ENCODE assay signal across 8 mouse cellular contexts in genomic region chr6:7983646-7983979, GRCm38 (mm10).
DNase-seq lines count a peak whose midpoint lies in the region; ATAC-seq and TF ChIP-seq lines count a peak whose summit lies in the region.

No protein-coding gene starts in this region.

- no peaks in the 10 kb centered on the region for H3K36me3 ChIP-seq in G1E (replicated peaks)
- H3K36me3 ChIP-seq in heart, embryonic 10.5 days: no peaks in the 10 kb centered on the region
- no peaks in the 10 kb centered on the region for H3K36me3 ChIP-seq in kidney, embryonic 14.5 days (ENCODE audit: control insufficient read depth, insufficient read depth, low read length)

- H3K27me3 ChIP-seq in G1E (ENCODE audit: insufficient read depth, low read length): peaks cover 22% of the 10 kb centered on the region
- H3K27me3 ChIP-seq in heart, embryonic 10.5 days (ENCODE audit: insufficient read depth, poor library complexity, severe bottlenecking): no peaks in the 10 kb centered on the region
- no peaks in the 10 kb centered on the region for H3K27me3 ChIP-seq in kidney, embryonic 14.5 days (ENCODE audit: control insufficient read depth, insufficient read depth, low read length)

- DNase-seq in 3T3-L1 (ENCODE audit: low read depth, low spot score) (peak; percentile 19), G1E (ENCODE audit: low spot score) (no peak), MN1 (ENCODE audit: low spot score) (no peak)
- DNase-seq in cerebellum, postnatal 14 days: peak; percentile 63 to 77
- peak; percentile 82 for DNase-seq in heart, embryonic 10.5 days (ENCODE audit: low spot score)
- DNase-seq in lung, postnatal 14 days: peak; percentile 75
- DNase-seq in spleen, adult 12 weeks (ENCODE audit: low spot score): peak; percentile 27

- TF ChIP-seq CTCF in G1E (IDR thresholded peaks at IDR 0.05; ENCODE audit: low read depth, low read length): 0 out of 2 replicates have a peak, but pooled peaks have one; percentile 19

- 29% methylated on average over 7 of the region's 7 CpGs for WGBS in heart, embryonic 10.5 days
- WGBS in kidney, embryonic 14.5 days: 38% methylated on average over 7 of the region's 7 CpGs

- no peak overlapping the region for H3K27ac ChIP-seq in heart, embryonic 10.5 days
- H3K27ac ChIP-seq in kidney, embryonic 14.5 days (ENCODE audit: low read depth, low read length): no peak overlapping the region

- H3K9me3 ChIP-seq in G1E (replicated peaks): no peaks in the 10 kb centered on the region
- no peaks in the 10 kb centered on the region for H3K9me3 ChIP-seq in heart, embryonic 10.5 days
- H3K9me3 ChIP-seq in kidney, embryonic 14.5 days (ENCODE audit: control insufficient read depth, low read length): no peaks in the 10 kb centered on the region

- no peak overlapping the region for H3K4me3 ChIP-seq in G1E (ENCODE audit: low read depth, low read length)
- peak overlapping the region; percentile 48 for H3K4me3 ChIP-seq in heart, embryonic 10.5 days
- H3K4me3 ChIP-seq in kidney, embryonic 14.5 days (ENCODE audit: low read length): peak overlapping the region; percentile 19; the same call in 1 of the 2 replicates

- H3K9ac ChIP-seq in kidney, embryonic 14.5 days (ENCODE audit: low read depth, low read length): no peak overlapping the region

- ATAC-seq in G1E (ENCODE audit: extremely low read depth, insufficient number of reproducible peaks, low FRiP score, poor library complexity, severe bottlenecking): no peak
- ATAC-seq in kidney, embryonic 14.5 days (ENCODE audit: low FRiP score, low TSS enrichment): 0 out of 2 replicates have a peak, but pooled peaks have one; percentile 43

- peak overlapping the region; percentile 30 for H3K4me2 ChIP-seq in kidney, embryonic 14.5 days (replicated peaks; ENCODE audit: low read depth, low read length)

- peaks cover 6% of the 10 kb centered on the region for H3K4me1 ChIP-seq in G1E (ENCODE audit: insufficient read depth, low read depth, low read length)
- no peaks in the 10 kb centered on the region for H3K4me1 ChIP-seq in heart, embryonic 10.5 days
- H3K4me1 ChIP-seq in kidney, embryonic 14.5 days (ENCODE audit: control insufficient read depth, insufficient read depth, low read length): no peaks in the 10 kb centered on the region

Comparison
In these comparisons a context has a peak if more than half of its experiments do, and no peak if none do; other contexts are left out.
1. DNase-seq: peak in 3T3-L1 (single experiment), cerebellum, postnatal 14 days (2 of 2), heart, embryonic 10.5 days (single experiment), lung, postnatal 14 days (single experiment) and spleen, adult 12 weeks (single experiment); none in G1E (single experiment) and MN1 (single experiment).